9 mouse cellular contexts compared by ENCODE assay signal in genomic region chr2:153225595-153225953, GRCm38 (mm10). TPM values are rescaled to one million over a fixed set of nuclear protein-coding genes. Genes with fewer than 3 reads are reported as not detected.
DNase-seq lines count a peak whose midpoint lies in the region; ATAC-seq and TF ChIP-seq lines count a peak whose summit lies in the region.
"Had no signal": no experiment of that assay in that cellular context is flagged by ENCODE, and none has a peak within 500 bp of the region (broad histone marks: within the 10 kb centered on the region; RNA-seq: fewer than 3 reads in every experiment).

No protein-coding gene starts in this region.

- WGBS in heart, postnatal 0 days = 9% methylated on average over 3 of the region's 3 CpGs
- 9% methylated on average over 3 of the region's 3 CpGs for WGBS in hindbrain, embryonic 16.5 days
- 11% methylated on average over 3 of the region's 3 CpGs for WGBS in midbrain, embryonic 13.5 days

- no peak for DNase-seq in heart, postnatal 0 days (ENCODE audit: low spot score)
- no peak for DNase-seq in heart, adult 9 months (ENCODE audit: low spot score in 2 of 2)
- DNase-seq in embryo, embryonic 11 days = no peak
- no peak for DNase-seq in urinary bladder, postnatal 4 days (ENCODE audit: low spot score in 2 of 2)
- DNase-seq in lung, adult 18-20 months = no peak

- peaks cover 17% of the 10 kb centered on the region for H3K36me3 ChIP-seq in heart, postnatal 0 days (replicated peaks; ENCODE audit: control insufficient read depth, insufficient read depth, low read length)
- H3K36me3 ChIP-seq in hindbrain, embryonic 16.5 days (ENCODE audit: control insufficient read depth, insufficient read depth, low read length) = peaks cover 21% of the 10 kb centered on the region
- H3K36me3 ChIP-seq in midbrain, embryonic 13.5 days = peaks cover 35% of the 10 kb centered on the region

- peak overlapping the region; percentile 77 for H3K9ac ChIP-seq in heart, postnatal 0 days (replicated peaks; ENCODE audit: low read depth, low read length)
- peak overlapping the region; percentile 92 for H3K9ac ChIP-seq in hindbrain, embryonic 16.5 days (ENCODE audit: low read depth, low read length)
- peak overlapping the region; percentile 43 for H3K9ac ChIP-seq in midbrain, embryonic 13.5 days (replicated peaks)

- peak overlapping the region; percentile 90 for H3K4me2 ChIP-seq in heart, postnatal 0 days (ENCODE audit: low read depth, low read length)
- H3K4me2 ChIP-seq in hindbrain, embryonic 16.5 days (ENCODE audit: low read length) = peak overlapping the region; percentile 77
- peak overlapping the region; percentile 63 for H3K4me2 ChIP-seq in midbrain, embryonic 13.5 days (replicated peaks)

- H3K9me3 ChIP-seq in heart, postnatal 0 days (replicated peaks; ENCODE audit: control insufficient read depth, low read length) = no peaks in the 10 kb centered on the region
- no peaks in the 10 kb centered on the region for H3K9me3 ChIP-seq in hindbrain, embryonic 16.5 days (ENCODE audit: control insufficient read depth, low read length)
- no peaks in the 10 kb centered on the region for H3K9me3 ChIP-seq in midbrain, embryonic 13.5 days

- H3K27ac ChIP-seq in heart, postnatal 0 days (ENCODE audit: low read depth) = no peak overlapping the region
- no peak overlapping the region for H3K27ac ChIP-seq in bone marrow macrophage, adult 2 months (ENCODE audit: insufficient read depth, low read depth, low read length)
- H3K27ac ChIP-seq in hindbrain, embryonic 16.5 days (ENCODE audit: low read depth, low read length) = peak overlapping the region; percentile 82
- H3K27ac ChIP-seq in midbrain, embryonic 13.5 days = peak overlapping the region; percentile 77

- no peak for TF ChIP-seq CTCF in heart, postnatal 0 days (IDR thresholded peaks at IDR 0.05; ENCODE audit: low read depth)
- TF ChIP-seq CTCF in bone marrow macrophage, adult 2 months (IDR thresholded peaks at IDR 0.05; ENCODE audit: low read depth, low read length) = no peak

- no peak for TF ChIP-seq POLR2A in bone marrow macrophage, adult 2 months (IDR thresholded peaks at IDR 0.05; ENCODE audit: borderline replicate concordance, low read depth, low read length)

- peak overlapping the region; percentile 75 for H3K4me3 ChIP-seq in heart, postnatal 0 days (ENCODE audit: low read depth, low read length)
- peak overlapping the region; percentile 68 for H3K4me3 ChIP-seq in bone marrow macrophage, adult 2 months (ENCODE audit: insufficient read depth, low read length)
- H3K4me3 ChIP-seq in hindbrain, embryonic 16.5 days (ENCODE audit: low read length) = peak overlapping the region; percentile 70
- H3K4me3 ChIP-seq in midbrain, embryonic 13.5 days (replicated peaks) = peak overlapping the region; percentile 52

- H3K4me1 ChIP-seq in heart, postnatal 0 days (ENCODE audit: control insufficient read depth, insufficient read depth) = peaks cover 11% of the 10 kb centered on the region
- H3K4me1 ChIP-seq in bone marrow macrophage, adult 2 months (ENCODE audit: control insufficient read depth, insufficient read depth, low read length) = peaks cover 13% of the 10 kb centered on the region
- H3K4me1 ChIP-seq in hindbrain, embryonic 16.5 days (ENCODE audit: control insufficient read depth, insufficient read depth, low read depth, low read length) = peaks cover 7% of the 10 kb centered on the region
- peaks cover 17% of the 10 kb centered on the region for H3K4me1 ChIP-seq in midbrain, embryonic 13.5 days (replicated peaks)

- peak; percentile 21; the same call in 1 of the 2 replicates for ATAC-seq in heart, postnatal 0 days (ENCODE audit: insufficient read depth, low read depth)
- ATAC-seq in hindbrain, embryonic 16.5 days = peak; percentile 8
- ATAC-seq in midbrain, embryonic 13.5 days = no peak
- ATAC-seq: Patski had no signal

- no peak for TF ChIP-seq EP300 in heart, postnatal 0 days (IDR thresholded peaks at IDR 0.05; ENCODE audit: low read depth)

- no peaks in the 10 kb centered on the region for H3K27me3 ChIP-seq in heart, postnatal 0 days (ENCODE audit: control insufficient read depth, insufficient read depth, low read length)
- no peaks in the 10 kb centered on the region for H3K27me3 ChIP-seq in hindbrain, embryonic 16.5 days (replicated peaks; ENCODE audit: control insufficient read depth, insufficient read depth, low read length)
- H3K27me3 ChIP-seq in midbrain, embryonic 13.5 days = no peaks in the 10 kb centered on the region
- H3K27me3 ChIP-seq: Patski had no signal

RNA-seq across cellular contexts. Expression of gene Tspyl3, which starts 0.3 kb away (rescaled TPM):
- 0.95 and 5.1 TPM in 2 replicates for total RNA-seq in heart, postnatal 0 days (2014; rRNA removed; ENCODE audit: low replicate concordance)
- polyA plus RNA-seq in heart, postnatal 0 days (2015; fragmentation: Nextera tagmentation; extraction: Ambion mirVana) = 2.5 and 2.7 TPM in 2 replicates
- polyA plus RNA-seq in bone marrow macrophage, adult 2 months (2012; ENCODE audit: insufficient read depth, insufficient read length, missing spikeins) = 10.2 and 10.6 TPM in 2 replicates
- 51.8 and 53.8 TPM in 2 replicates for polyA plus RNA-seq in hindbrain, embryonic 16.5 days (2015; fragmentation: Nextera tagmentation; extraction: Ambion mirVana)
- 22.3 and 23.5 TPM in 2 replicates for polyA plus RNA-seq in midbrain, embryonic 13.5 days (2015; fragmentation: Nextera tagmentation; extraction: Ambion mirVana)

RNA-seq across cellular contexts. Expression of gene Plagl2, which starts 15.7 kb away (rescaled TPM):
- total RNA-seq in heart, postnatal 0 days (2014; rRNA removed; ENCODE audit: low replicate concordance) = 6.3 and 6.5 TPM in 2 replicates
- polyA plus RNA-seq in heart, postnatal 0 days (2015; fragmentation: Nextera tagmentation; extraction: Ambion mirVana) = 2.4 and 2.6 TPM in 2 replicates
- 45.0 and 48.5 TPM in 2 replicates for polyA plus RNA-seq in bone marrow macrophage, adult 2 months (2012; ENCODE audit: insufficient read depth, insufficient read length, missing spikeins)
- polyA plus RNA-seq in hindbrain, embryonic 16.5 days (2015; fragmentation: Nextera tagmentation; extraction: Ambion mirVana) = 4.2 and 5.9 TPM in 2 replicates
- polyA plus RNA-seq in midbrain, embryonic 13.5 days (2015; fragmentation: Nextera tagmentation; extraction: Ambion mirVana) = 10.1 and 10.8 TPM in 2 replicates

RNA-seq across cellular contexts. Expression of gene Pofut1, which starts 15.8 kb away (rescaled TPM):
- total RNA-seq in heart, postnatal 0 days (2014; rRNA removed; ENCODE audit: low replicate concordance) = 26.3 and 28.6 TPM in 2 replicates
- 2.4 and 2.5 TPM in 2 replicates for polyA plus RNA-seq in heart, postnatal 0 days (2015; fragmentation: Nextera tagmentation; extraction: Ambion mirVana)
- polyA plus RNA-seq in bone marrow macrophage, adult 2 months (2012; ENCODE audit: insufficient read depth, insufficient read length, missing spikeins) = 27.5 and 28.0 TPM in 2 replicates
- 4.4 and 4.7 TPM in 2 replicates for polyA plus RNA-seq in hindbrain, embryonic 16.5 days (2015; fragmentation: Nextera tagmentation; extraction: Ambion mirVana)
- 5.4 and 5.7 TPM in 2 replicates for polyA plus RNA-seq in midbrain, embryonic 13.5 days (2015; fragmentation: Nextera tagmentation; extraction: Ambion mirVana)

Comparison
In these comparisons a context has a peak if more than half of its experiments do, and no peak if none do; other contexts are left out.
1. H3K27ac ChIP-seq: peak in hindbrain, embryonic 16.5 days (single experiment) and midbrain, embryonic 13.5 days (single experiment); none in heart, postnatal 0 days (single experiment) and bone marrow macrophage, adult 2 months (single experiment).
2. Peak in every context shown above with its lines, with median percentiles within 50 percentile points of each other: H3K4me2 ChIP-seq, H3K4me3 ChIP-seq and H3K9ac ChIP-seq.